Mouse (Mus musculus) telencephalon, adult 2 months (tissue): ENCODE measurements around the gene Wdfy2.
"Not testable (repeated sequence)": the region's sequence is repeated elsewhere in the genome, so short reads cannot be mapped to it uniquely, and the experiment has no call there.

ENCODE experiments used
- DNase-seq: peaks from one replicate; pipeline ENCODE4 v3.0.0-alpha.2; 2011; ENCODE audit warnings: low read depth, low spot score

Gene Wdfy2

DNA sequence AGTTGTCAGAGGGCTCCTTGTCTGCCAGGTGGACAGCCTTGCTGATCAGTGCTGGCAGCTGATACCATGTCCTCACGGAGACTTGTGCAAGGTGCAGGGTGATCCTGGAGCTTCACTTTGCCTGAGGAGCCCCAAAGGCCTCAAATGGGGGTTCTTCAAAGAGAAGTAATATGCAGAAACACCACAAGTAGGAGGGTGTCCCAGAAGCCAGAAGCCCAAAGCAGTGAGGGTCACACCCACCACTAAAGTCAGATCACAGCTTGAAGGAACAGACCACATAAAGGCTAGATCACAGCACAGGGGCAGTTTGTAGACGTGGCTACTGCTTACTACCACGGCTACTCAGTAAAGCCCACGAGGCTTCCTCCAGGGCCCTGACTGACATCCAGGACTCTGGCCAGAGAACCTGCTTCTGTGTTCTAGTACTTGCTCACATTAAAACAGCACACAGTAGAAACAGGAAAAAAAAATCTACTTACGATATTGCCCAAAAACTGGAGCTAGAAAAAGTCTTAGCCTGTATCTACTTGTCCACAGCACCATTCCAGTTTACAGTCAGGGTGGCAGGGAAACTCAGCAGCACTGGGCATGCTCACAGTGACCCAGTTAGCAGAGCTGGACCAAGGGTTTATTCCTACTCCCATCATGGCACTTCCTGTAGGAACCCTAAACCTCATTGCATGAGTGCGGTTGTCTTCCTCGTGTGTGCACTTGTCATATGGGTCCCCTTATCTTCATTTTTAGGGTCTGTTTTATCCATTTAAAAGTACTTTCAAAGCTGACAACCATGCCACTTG, 41.4 kb downstream of the Wdfy2 start:
- DNase-seq: no peak

DNA sequence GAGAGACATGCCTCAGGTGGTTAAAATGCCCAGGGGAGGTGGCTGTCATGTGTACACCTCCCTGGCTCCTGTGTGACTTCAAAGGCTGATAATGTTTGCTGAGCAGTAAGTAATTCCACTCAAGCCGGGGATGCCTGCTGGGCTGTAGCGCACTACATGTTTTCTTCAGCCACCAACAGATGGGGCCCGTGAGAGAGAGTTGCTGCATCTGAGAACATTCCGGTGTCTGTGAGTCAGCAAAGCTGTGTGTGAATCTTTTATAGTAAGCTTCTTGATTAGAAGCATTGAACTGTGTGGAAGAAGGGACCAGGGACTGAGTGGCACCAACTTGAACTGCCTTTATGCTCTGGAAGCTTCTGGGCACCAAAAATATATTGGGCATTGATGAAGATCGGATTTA, 42.0 kb downstream of the Wdfy2 start:
- DNase-seq: peak; percentile 92

DNA sequence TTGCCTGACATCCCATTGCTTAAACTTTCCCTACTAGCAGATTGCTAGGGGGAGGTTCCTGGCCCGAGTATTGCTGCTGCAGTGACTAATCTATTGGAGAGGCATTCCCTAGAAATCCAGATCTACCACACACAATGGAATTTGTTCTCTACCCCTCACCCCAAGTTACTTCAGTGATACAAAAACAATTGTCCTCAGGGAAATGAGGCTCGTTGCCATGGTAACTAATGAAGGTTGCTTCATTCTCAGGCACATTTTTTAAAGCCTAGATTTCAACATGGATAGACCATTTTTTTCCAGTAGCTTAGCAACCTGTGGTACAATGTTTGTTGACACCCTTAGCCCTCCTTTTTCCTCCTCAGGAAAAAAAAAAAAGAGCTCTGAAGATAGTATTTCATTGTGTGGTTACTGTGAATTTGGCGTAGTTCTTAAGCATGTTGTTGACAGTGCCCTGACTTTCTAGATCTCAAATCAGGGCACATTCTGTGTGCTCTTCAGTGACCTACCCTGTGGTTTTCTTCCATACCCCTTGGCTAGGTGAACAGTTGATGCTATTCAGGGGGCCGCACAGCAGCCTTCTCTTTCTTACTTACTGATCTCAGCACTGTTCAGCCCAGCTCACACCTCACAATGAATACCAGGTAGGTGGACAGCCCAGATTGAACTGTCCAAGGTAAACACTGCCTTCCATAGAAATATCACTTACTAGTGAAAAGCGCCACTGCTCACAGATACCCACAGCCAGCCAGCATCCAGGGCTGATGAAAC, 42.8 kb downstream of the Wdfy2 start:
- DNase-seq: peak; percentile 92

DNA sequence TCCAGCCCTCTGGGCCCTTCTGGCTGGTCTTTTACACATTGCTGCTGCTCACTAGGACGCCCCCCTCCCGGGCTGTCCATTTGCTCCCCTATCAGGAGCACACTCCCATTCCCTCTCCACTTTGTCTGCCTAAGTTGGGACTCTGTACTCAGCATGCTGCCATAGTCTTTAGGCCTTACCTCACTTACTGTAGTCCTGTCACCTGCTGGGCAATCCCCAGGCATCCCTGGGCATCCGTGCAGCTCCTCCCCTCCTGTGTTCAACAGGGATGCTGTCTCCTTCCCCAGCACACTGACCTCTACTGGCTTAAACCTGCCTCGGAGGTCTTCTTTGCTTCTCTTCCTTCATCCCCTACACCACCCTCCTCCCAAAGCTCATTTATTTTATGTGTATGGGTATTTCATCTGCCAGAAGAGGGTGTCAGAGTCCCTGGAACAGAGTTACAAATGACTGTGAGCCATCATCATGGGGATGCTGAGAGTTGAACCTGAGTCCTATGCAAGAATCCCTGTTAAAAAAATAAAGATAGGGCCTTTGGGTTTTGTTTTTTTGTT, 44.7 kb downstream of the Wdfy2 start:
- no peak for DNase-seq

DNA sequence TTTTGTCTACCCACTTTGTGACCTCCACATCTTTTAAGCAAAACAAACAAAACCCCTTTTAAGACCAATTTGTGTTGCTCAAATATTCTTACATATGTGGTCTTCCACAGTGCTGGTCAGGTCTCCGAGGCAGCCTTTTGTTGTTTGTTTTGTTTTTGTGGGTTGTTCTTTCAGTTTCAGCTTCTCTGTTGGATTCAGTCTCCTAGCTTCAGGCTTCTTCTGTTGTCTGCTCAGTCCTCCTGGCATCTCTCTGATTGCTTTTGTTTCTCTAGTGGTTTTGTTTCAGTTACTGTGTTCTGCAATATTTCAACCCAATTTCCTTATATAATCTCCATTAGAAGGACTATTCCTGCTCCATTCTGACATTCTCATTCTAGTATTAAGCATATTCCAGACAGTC, 46.1 kb downstream of the Wdfy2 start:
- no peak for DNase-seq

DNA sequence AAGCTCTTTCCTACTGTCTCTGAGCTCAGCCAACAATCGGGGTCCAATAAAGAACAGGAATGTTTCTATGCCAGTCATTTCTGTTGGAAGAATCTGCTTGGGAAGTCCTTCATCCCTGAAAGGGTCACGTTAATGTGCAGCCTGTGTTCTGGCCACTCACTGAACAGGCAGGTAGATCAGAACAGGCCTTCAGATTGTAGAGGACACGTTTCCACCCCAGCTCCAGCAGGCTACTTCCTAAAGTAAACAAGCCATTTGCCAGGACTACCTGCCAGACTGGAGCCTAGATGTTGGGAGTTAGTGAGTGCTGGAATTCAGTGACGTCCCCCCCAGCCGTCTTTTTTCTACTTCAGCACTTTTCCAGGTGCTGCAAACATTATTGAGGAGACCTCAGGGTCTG, 46.7 kb downstream of the Wdfy2 start:
- DNase-seq: no peak

DNA sequence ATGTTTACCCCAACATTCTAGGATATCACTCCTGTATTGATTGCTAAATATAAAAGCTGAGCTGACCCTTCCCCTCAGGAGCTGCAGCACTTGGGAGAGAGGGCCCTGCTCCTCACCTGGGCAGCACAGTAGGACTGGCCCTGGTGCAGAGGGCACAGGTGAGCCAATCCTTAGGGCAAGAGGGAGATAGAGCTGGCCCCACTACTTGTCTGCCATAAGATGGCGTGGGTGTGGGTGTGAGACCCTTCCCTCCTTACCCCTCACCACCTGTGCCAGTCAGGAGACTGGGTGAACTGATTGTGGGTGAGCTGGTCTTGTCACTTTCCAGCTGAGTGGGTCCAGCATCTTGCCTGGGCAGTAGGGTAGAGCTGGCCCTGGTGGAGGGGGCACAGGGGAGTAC, 47.2 kb downstream of the Wdfy2 start:
- no peak for DNase-seq

DNA sequence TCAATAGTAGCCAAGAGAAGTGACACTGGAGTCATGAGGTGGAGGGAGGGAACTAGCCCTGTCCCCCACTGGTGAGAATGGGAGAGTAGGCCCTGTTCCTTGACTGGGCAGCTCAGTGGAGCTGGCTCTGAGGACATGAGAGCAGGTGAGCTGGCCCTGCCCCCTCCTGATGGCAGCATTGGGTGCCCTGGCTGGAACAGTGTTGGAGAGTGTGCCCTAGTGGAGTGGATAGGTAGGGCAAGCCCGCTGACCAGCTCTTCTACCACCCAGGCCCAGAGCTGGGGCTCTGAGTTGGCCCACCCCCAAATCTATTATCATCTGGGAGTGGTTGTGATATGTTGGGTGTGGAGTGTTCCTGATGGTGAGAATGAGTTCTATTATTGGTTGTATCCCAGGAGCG, 47.7 kb downstream of the Wdfy2 start:
- DNase-seq: no peak

DNA sequence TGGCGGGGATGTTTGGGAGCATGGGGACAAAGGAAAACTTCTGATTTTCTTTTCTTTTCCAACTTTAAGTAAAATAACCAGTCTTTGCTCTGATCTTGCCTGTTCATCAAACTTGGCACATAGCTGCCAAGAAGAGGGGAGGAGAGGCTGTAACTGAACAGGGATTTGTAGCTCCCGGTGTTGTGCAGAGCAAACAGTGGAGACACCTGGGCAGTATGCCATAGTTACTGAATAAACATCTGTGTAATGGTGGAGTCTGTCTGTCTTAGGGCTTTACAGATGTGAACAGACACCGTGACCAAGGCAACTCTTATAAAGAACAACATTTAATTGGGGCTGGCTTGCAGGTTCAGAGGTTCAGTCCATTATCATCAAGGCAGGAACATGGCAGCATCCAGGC, 53.9 kb downstream of the Wdfy2 start:
- no peak for DNase-seq

DNA sequence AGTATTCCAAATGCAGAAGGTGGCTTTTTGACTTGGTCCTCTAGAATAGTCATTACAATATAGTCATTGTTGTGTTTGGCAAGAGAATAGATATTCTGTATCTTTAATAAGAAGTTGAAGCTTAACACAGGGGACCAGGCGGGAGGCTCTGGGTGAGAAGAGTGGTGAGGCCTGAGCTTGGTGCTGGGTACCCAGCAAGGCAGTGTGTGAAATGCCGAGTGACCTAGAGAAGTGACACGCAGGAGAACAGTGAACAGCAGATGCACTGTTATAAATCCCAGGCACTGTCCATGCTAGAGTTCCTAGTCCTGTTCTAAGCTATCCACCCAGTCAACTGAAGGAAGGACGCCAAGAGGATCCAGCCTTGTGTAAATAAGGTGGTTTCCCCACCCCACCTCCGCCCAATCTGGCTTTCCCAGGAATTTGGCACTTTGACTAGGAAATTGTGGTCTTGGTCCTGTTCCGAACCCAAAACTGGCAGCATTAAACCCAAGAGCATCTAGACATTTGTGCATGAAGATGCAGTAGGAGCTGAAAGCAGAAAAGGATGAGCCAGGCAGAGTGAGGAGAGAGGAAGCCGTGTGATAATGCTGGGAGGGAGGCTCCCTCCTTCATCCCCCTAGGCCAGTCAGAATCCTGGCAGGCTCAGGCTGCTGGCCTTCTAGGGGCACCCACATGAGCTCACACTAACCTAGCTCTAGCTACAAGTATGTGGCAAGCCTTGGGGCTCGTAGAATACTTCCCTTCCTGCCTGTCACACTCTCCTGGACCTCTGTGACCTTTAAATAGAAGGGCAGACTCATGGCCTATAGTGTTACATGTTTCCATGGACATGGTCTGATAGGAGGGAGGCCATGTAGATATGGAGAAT, 55.5 kb downstream of the Wdfy2 start:
- DNase-seq: peak; percentile 85

DNA sequence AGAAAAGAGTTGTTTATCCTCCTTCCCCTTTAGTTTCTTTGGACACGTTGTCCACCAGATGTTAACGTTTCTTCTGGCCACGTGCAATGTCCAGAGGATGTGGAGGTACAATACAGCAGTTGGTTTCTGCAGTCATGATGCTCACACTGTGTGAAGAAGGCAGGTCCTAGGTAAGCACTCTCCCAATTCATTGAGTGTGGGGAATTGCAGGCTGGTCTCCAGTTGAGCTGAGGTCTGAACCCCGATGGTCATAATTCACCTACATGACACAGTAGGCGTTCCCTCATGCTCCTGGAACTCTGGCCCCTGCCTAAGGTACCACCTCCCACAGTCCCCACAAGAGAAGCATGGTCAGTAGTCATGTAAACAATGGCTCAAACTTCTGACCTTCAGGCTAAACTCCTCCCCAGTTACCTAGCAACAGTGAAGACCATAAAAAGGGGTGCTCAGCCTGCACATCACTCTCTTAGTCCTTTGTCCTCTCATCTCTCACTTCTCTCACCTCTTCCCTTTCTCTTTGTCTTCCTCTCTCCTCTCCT, 56.2 kb downstream of the Wdfy2 start:
- not testable (repeated sequence) for DNase-seq

DNA sequence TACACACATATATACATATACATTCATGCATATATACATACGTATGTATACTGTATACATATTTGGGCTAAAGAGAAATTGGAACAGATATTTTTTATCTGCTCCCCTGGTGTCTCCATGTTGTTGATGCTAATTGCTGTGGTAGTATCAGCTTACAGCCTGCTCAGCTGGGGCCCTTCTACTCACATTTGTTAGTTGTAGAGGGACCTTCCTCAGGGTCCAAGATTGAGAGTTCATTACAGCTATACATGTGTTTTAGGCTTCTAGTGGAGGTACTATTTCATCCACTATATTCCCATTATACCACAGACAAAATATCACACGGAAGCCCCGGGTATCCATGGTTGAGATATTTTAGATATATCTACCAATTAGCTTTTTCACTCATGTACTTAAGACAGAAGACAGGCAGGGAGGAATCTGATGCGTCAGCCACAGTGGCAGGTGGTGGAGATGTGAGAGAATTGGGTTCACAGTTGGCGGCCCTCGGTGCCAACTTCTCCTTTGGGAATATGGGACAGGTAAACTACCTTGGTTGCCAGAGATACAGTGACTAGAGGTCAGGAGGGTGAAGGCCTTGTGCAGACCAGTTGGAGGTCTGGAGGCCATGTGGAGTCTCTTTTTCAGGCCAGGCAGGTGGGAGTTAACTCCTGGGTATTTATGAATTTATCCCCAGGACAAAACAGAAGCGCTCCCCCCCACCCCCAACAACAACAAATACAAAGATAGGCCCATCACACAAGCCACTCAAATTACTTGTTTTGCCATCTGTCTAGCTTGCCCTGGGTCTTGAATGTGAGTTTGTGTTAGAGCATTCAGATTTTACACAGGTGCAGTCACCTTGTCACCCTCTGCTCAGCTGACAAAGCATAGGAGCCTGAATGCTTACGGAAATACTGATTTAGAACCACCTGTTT, 57.7 kb downstream of the Wdfy2 start:
- DNase-seq: no peak

DNA sequence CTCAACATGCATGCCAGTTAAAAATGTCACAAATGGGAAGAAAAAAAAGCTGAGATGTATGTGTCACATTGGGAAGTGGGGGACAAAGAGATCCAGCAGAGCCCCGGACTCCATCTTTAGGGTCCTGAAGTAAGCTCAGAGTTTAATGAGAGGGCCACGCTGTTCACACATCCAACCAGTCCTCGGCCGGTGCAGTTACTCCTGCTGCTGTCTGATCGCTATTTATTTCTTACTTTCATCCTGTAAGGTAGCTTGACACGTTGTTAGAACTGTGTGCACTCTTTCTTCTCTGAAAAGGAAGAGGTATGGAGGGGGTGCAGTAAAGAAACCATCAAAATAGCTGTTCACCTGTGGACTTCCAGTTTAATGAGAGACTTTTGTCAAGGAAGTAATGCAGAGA, 60.6 kb downstream of the Wdfy2 start:
- no peak for DNase-seq

DNA sequence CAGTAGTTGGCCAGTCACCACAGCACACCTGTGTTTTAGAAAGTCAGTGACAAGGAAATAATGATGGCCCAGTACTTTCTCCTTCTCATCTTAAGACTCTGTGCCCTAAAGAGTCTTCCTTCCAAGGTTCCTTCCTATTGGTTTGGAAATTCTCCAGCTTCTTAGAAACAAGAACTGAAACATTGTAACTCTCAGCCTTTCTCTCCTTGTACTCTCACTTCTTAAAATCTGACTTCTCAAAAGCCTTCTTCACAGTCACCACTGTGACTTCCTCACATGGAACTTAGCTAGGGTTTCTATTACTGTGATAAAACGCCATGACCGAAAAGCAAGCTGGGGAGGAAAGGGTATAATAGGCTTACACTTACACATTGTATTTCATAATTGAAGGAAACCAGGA, 70.4 kb downstream of the Wdfy2 start:
- no peak for DNase-seq

DNA sequence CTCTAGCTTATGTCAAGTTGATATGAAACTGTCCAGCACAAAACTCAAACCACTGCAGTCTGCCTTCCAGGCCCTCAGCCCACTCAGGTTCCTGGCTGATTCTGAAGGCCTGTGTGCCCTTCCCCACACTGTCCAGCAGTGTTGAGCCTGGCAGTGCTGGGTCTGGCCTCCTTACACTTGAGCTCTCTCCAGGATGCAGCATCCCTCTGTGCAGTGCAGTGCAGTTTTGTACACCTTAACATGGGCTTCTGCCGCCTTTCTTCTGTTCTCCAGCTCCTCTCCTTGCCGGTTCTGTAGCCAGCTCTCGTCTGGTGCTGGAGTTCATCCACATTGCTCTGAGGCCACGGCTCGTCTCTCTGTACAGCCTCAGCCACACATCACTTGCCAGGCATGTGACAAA, 71.1 kb downstream of the Wdfy2 start:
- DNase-seq: no peak

DNA sequence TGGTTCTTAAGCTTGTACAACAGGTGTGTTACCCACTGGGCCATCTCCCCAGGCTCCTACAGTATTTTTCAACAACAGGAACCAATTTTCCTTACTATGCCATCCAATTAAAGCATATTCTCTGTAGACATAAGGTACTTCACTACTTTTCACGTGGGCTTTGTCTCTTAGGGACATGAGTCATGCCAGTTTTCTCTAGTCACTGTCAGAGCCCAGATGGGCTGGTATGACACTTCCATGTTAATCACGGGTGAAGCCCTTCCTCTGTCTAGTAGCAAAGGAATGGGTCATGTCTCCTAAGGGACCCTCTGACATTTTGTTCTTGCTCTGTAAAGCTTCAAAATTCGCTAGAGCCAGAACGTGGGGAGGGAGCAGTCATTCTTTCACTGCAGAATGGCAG, 73.4 kb downstream of the Wdfy2 start:
- DNase-seq: peak; percentile 26

DNA sequence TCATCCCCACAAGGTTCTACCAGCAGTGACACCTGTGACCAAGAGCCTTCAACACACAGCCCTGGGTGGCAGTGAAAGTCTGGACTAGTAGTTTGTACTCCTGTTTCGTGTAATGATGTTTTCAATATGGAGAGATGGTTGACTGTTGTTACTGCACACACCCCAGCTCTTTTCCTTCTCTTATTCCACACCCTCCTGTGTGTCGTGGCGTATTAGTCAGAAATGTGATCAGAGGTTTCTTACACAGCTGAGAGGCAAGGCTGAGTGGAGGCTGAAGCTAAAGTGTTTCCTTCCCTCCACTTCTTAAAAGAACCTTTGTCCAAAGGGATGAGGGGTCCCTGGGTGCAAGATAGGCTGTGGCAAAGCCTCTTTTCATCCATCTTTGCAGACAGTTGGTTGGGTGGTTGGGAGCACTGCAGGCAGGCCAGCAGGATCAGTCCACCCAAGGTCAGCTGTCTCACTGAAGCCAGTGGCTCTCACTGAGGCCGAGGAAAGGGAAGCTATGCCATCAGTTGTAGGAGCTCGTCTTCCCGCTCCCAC, 77.7 kb downstream of the Wdfy2 start:
- DNase-seq: no peak

DNA sequence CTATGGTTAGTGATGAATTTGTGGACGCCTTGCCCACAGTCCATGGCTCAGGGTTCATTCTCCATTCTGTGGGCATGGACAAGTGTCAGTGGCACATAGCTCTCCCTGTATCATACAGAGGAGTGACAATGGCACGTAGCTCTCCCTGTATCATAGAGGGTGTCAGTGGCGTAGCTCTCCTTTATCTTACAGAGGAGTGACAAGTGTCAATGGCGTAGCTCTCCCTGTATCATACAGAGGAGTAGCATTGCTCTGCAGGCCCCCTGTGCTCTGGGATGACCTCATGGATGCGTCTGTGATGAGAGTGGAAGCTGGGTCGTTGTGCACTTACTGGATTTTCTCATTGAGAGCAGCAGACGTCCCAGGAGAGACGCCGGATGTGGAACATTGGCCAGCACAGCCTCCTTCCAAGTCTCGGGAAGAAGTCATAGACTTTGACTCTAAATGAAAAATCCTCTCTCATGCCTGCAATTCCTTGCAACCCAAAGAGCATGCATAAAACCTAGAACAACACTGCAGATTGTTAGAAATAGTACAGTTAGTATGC, 79.1 kb downstream of the Wdfy2 start:
- DNase-seq: no peak

DNA sequence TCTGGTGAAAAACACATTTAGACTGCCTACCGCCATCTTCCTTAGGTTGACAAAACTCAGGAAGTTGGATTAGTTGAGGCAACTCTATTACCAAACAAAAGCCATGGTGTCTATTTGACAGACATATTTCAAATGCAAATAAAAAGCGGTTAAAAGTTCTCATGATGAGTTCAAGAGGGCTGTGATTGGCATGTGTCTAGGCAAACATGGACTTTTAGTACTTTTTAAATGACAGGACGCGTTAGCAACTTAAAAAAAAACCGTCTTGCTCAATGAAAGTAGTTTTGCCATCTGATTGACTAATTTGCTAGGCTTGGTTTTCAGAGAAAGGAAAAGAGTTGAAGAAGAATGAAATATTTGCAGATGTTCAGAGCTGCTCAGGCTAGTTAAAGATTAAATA, 83.9 kb downstream of the Wdfy2 start:
- no peak for DNase-seq

DNA sequence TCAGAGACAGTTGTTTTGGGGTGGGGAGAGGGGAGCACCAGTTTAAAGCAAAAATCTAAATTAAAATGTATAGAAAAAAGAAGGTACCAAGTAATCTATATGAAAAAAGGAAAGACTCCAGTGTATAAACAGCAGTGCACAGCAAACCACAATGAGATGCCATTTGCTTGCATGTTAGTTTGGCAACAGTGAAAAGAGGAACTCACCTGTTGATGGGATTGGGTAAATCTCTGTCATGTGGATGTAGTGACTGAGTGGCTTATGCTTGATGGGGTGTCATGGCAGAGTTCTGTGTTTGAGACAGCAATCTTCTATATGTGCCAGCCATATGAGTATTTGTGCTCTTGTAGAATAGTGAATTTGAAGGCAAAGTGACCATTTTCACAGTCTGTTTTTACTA, 85.2 kb downstream of the Wdfy2 start:
- DNase-seq: no peak
